Mouse (Mus musculus) kidney, postnatal 25 days (tissue): Measurements from ENCODE around the gene Zc3h7b.
A peak's percentile ranks its signal among the peaks of the same experiment; 100 is the strongest.

Experiments
- DNase-seq, 2 experiments: peaks; one replicate each; pipeline ENCODE4 v3.0.0; 2021; ENCODE audit warnings: mixed read lengths in 2 of 2

Gene Zc3h7b

DNA sequence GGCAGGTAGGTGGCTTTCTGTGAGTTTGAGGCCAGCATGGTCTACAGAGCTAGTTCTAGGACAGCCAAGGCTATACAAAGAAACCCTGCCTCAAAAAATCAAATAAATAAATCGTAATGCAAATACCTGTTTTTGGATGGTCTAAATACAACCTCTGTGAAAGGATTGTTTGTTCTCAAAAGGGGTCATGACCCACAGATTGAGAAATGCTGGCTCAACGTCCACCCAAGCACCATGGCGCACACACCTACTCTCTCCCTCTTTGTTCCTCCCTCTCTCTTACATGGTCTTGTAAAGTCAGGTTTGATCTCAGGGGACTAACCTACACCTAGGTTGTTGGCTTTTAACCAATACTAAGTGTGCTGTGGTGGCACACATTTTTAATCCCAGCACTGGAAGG lies 77.8 kb downstream of the Zc3h7b start:
- no peak for DNase-seq

DNA sequence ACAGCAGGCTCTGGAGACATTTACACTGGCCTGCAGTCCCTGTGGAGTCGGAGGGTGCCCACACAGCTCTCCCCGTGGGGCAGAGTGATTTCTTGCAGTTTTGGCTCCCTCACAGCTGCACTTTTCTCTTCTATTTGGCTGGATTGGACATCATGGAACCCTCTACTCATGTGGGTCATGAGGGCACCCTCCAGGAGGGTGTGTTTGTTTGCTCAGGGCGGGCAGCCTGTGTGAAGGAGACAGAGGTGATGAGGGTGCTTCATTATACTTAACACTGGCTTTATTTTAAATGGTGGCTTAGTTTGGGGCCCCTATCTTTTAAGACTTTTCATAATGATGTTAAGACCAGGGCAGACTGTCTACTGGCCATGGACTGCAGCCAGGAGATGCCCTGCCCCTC lies 80.0 kb downstream of the Zc3h7b start:
- DNase-seq, result no peak

DNA sequence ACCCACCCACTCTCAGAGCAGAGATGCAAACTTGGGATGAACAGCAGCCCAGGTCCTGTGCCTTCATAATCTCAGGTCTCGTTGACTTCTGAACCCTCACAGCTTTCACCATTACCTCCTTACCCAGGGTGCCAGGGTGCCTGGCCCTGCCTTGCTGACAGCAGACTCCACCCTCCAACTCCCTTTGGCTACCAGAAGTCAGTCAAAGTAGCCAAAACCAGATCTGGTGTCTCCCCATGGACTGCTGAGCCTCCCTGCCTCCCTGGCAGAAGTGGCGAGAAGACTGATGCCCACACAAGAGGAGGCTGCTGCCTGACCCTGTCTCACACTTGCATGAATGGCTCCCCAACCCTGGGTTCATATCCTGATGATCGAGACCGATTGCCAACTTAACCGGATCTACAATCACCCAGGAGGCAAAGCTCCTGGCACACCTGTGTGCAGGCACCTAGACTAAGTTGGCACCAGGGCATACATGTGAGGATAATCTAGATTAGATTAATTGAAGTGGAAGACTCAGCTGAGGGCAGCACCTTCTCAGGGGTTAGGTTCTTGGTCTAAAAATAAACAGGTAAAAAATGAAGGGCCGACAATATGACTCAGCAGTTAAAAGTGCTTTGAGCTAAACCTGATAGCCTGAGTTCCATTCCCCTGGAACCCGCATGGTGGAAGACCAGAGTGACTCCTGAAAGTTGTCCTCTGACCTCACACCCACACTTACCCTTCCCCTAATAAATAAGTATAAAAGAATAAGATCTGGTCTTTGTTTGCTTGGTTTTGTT lies 83.8 kb downstream of the Zc3h7b start:
- DNase-seq, result no peak

DNA sequence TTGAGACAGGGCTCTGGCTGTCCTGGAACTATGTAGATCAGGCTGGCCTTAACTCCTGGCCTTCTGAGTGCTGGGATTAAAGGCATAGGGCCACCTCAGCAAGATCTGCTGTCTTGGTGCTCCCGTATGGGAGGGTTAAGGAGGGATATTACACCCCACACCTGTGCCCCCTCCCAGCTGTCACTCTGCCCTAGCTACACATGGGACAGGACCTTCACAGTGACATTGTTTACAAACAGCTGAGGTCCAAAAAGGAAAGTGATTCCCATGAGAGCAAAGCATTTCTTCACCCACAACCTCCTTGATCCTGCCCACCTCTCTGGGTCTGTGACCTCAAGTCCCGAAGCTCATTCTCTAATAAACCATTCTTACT lies 84.3 kb downstream of the Zc3h7b start:
- DNase-seq, result no peak

DNA sequence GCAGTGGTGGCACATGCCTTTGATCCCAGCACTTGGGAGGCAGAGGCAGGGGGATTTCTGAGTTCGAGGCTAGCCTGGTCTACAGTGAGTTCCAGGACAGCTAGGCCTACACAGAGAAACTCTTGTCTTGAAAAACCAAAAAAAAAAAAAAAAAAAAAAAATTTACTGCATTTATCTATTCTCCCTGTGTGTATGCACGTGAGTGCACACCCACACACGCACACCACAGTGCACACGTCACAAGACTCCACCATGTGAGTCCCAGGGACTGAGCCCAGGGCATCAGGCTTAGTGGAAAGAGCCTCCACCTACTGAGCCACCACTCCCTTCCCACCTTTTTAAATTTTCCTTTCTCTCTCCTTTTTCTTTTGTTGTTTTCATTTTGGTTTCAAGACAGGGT lies 85.7 kb downstream of the Zc3h7b start:
- no peak for DNase-seq

DNA sequence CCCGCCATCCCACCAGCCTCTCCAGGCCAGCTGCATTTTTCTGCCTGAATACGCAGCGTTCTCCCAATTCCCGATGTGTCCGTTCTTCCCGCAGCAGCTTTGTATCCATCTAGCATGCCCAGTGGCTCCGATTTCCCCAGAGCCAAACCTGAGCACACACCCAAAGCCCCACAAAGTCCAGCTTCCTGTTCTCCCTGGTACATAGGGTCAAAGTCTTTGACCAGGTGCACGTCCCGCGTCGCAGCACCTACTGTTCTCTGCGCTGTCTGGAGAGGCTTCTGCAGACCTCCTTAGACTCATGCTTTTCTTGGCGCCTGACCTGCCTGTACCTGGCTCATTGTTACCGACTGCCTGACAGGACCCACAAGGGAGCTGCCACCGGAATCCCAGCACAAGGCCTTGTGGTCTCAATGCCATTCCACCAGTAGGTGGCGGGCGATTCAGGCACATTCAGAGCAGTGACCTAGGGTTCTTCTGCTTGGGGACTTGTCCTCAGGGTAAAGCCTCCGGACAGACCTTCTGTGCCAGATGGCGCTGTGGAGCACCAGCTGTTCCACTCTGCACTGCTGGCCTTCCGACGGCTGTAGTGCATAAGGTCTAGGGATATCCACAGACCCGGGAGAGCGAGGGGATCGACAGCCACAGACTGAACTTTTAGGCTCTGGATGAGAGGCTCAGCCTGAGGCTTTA lies 86.4 kb downstream of the Zc3h7b start:
- peak; percentile 96 to 97 for DNase-seq

DNA sequence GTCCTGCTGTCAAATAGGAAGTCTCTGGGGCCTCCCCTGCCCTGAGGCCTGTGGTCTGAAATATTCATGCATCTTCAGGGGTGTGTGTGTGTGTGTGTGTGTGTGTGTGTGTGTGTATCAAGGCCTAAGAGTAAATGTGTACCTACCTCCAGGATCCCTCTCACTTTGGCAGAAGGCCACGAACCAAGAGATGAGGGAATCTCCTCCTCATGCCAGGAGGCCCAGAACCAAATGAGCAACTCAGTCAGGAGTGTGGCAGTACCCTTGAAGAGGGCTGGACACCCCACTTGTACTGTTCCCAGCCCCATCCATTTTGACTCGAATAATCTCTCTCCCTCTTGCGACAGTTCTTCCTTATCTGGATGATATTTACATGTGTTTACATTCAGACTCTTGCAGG lies 87.4 kb downstream of the Zc3h7b start:
- DNase-seq, result peak; percentile 59 to 85

DNA sequence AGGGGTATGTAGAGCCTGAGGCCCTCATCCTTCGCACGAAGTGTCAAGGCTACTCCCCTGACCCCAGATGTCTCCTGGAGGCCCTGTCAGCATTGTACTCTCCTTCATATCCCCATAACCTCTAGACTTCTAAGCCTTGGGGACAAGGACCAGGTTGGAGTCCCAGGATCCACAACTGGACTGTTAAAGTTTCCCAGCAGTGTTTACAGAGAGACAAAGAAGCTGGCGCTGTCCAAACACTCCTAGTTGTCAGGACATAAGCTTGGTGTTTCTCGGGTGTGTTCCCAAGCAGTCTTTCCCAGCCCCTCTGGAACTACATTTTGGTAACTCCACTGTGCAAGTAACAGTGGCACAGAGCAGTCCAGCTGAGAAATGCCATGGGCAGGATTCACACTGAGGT lies 88.6 kb downstream of the Zc3h7b start:
- no peak for DNase-seq

DNA sequence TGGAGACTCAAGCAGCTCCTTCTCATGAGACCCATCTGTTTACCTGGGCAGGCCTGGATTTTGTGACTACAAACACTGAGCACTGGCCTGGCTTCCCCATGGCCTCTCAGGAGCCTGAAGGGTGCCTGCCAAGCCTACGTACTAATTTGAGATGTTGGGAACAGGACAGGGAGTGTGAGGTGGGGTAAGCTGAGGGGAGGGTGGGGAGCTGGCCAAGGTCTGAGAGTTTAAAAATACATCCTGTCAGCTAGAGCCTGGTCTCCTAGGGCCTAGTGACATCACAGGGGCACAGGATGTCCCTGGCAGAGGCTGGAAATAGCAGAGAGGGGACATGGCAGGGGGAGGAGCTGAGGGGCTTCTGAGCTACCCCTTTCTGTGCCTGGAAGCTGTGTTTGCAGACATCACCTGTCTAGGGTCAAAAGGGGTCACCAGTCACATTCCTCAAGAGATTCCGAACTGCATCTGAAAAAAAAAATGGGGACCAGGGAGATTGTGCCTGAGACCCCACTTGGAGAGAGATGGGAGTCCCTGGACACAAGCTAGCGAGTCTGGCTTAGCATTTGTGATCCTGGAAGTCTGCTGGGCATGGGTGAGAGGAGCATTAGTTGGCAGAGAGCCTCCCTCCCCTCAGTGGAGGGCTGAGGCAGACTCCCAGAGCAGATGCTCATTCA lies 89.4 kb downstream of the Zc3h7b start:
- DNase-seq, result peak in 1 of 2 experiments; percentile 84

DNA sequence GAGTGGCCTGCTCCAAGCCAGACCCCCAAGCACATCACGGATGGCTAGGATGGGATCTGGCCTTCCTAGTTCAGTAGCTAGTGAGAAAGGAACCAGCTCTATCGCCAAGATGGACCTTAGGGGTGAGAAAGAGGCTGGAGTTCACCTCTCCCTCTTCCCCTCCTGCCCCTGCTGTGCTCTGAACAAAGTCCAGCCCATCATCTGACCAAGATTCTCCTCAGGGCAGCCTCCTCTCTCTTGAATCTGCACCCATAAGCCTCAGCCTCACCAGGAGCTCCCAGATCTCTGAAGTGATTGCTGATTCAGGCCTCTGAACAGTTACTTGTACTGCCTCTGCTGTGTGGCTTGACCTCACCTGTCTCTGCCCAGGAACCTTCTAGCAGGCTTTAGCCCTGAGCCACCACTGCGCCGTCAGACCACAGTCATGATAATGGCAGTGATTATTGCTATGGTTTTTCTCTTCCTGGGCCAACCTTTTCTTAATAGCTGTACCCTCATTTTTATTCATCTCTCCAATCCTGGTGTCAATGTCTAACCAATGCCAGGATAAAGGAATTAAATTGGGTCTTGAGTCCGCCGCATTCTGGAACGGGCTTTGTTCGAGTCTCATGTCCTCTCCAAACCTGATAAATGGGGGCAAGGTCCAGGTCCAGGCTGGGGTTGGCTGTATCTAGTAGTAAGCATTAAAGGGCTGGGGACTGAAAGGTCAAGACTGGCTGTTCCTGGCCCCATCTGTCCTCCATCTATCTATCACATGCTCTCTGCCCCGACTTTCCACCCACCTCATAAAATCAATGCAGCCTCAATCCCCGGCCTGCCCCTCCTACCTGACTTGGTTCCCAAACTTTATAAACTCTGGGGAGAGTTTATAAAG lies 90.4 kb downstream of the Zc3h7b start:
- peak; percentile 67 to 87 for DNase-seq

DNA sequence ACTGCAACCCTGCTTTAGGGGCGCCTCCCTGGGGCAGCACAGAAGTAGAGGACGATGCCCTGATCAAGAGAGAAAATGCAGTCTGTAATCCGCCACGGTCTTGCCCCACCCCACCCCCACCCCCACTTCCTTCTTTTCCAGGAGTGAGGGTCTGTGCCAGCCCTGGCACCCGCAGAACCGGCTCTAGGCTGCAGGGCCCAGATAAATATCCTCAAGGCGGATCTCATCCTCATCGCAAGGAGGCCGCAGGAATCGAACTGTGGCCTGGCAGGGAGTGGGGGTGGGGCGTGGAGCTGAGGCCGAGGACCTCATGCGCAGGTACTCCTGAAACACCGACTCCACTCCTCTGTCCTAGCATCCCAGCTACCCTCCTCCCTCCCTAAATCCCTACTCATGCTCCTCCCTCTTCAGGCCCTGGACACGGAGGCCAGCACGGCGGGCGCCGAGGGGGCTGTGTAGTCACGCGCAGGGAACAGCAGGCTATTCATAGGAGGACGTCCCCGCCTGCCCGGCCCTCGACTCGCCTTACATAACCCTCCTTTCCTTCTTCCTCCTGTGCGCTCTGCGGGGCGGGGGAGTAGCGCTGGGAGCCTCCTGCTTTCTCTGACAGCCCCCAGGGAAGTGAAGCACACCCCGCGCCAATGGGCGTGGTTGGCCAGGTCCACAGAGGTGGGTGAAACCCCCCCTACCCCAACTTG lies 91.4 kb downstream of the Zc3h7b start:
- peak; percentile 91 to 99 for DNase-seq

DNA sequence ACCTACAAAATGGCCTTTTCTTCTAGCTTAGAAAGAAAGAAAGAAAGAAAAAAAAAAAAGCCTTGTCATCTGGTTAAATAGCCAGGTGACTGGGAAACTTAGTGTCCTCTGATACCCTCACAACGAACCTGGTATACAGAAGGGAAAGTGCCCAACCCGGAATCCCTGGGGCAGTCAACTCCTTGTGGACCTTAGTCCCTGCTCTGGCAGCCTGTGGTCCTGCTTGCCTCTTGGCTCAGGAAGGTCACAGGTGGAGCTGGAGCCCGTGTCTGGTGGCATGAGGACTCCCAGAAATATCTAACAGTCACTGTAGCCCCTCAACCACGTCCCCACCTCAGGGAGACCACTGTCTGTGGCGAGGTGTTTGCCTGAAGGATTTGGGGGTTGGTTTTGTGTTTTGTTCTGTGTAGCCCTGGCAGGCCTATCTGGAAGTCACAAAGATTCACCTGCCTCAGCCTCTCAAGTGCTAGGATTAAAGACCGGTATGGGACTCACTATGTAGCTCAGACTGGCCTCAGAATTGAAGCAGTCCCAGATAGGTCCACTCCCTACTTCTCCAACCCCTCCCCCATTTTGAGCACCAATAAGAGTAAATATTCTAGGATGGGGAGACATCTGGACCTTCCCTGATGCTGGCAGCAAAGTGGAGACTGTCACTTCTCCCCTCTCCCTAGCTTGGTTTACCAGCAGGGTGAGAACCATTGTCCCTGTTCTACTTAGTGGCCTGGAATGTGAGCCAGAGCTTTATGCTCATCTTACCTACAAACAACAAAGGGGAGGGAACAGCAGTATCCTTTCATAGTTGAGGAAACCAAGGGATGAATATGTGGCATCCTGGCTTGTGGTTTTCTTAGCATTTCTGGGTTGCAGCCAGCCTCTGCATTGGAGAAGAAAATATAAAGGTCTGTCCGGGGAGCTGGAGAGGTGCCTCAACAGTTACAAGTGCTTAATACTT lies 92.4 kb downstream of the Zc3h7b start:
- peak; percentile 49 to 87 for DNase-seq

DNA sequence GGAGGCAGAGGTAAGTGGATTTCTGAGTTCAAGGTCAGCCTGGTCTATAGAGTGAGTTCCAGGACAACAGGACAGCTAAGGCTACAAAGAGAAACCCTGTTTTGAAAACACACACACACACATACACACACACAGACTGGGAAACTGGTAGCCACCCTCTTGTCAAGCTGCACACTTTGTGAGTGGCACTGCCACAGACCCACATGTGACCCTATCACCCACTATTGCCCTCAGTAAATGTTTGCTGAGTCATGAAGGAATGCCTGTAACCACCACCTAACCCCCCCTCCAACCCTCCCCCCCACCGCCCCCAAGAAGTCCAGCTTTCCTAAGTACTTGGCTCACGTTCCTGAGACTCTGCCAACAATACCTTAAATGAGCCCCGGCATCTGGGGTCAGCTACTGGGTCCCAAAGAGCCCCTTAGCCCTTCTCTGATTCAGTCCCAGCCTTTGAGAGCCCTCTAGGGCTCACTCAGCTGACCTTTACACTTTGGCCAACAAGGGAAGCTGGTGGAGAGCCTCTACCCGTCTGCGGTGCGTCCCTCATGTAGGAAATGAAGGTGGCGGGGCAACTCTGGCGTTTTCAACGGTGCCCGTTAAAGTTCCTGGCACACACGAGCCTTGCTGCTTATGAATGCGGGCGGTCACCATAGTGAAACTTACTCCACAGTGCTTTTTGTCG lies 93.8 kb downstream of the Zc3h7b start:
- DNase-seq, result peak; percentile 64 to 87

DNA sequence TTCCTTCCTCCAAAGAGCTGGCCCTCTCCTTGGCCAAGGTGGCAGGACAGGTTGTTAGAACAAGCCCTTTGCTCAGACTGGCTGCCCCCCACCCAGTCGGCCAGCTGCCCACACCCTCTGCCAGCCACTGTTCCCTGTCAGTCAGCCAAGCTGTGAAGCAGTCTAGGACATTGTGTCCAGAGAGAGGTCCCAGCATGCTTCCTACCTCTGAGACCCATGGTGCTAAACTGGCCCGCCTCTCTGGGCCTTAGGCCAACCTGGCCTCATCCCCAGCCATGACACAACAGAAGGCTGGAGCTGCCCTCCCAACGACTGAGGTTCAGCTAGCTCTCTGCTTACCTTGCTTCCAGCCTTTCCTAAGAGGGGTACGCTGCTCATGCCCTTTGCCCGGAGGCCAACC lies 94.8 kb downstream of the Zc3h7b start:
- DNase-seq, result peak; percentile 92 to 98

DNA sequence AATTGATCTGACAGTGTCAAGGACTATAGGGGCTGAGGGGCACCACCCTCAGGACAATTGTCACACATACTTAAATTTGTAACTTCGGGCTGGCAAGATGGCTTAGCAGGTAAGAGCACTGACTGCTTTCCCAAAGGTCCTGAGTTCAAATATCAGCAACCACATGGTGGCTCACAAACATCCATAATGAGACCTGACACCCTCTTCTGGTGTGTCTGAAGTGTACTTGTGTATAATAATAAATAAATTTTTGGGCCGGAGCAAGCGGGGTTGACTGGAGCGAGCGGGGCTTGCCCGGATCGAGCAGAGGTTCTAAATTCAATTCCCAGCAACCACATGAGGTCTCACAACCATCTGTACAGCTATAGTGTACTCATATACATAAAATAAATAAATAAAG lies 95.4 kb downstream of the Zc3h7b start:
- DNase-seq, result peak in 1 of 2 experiments; percentile 33

DNA sequence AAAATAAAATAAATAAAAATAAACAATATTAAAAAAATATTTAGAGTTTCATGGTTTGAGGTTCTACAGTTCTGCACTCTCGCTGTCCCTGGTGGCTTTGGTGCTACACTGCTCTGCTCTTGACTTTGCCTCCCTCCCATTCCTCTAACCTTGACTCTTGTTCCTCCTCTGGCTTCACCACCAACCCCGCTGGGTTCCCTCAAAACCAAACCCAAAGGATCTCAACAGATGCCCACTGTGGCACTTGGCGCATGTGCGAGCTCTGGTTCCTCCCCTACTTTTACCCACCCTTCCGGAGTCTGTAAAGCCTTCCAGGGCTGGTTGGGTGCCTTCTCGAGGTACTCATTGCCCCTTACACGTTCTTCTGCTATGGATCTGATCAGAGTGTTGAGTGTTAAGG lies 97.4 kb downstream of the Zc3h7b start:
- DNase-seq, result no peak

DNA sequence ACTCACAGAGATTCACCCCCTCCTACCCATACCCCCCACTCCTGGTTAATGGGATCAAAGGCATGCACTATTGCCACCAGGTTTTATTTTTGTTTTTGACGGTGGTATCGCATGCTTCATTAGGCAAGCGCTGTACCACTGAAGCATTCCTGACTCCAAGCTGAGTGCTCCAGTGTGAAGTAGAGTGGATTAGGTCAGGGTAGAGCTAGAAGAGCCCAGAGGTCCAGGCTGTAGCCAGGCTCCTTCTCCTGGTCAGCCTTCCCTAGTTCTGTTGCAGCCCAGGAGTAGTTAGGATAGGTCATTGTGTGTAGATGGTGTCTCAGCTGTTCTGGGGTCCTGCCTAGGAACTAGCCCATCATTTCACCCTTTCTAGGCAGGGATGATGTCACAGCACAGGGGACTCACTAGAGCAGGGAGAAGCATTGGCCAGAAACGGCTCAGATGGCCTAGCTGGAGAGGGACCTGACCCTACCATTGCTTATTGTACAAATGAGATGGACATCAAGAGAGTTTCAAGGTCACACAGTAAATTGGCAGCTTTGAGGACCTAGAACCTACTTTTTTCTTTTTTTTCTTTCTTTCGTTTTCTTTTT lies 100.3 kb downstream of the Zc3h7b start:
- DNase-seq, result peak in 1 of 2 experiments; percentile 49

DNA sequence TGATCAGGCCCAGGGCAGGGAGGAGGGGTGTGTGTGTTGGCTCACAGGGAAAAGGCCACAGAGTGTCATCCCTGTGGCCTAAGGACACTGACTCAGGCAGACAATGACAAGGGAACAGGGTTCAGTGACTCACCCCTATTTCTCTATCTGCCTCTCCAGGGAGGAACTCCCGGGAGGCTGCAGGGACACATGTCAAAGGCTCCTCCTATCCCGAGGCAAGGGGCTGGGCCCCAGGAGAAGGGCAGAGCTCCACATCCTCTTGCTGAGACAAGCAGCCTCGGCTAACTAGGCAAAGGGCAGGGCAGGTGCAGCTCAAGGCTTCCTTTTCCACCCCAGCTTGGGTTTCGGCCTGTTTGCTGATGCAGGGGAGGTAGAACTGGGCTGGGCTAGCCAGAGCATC lies 100.9 kb downstream of the Zc3h7b start:
- peak; percentile 73 to 95 for DNase-seq
